Comparison of ENCODE assay signal across 14 mouse cellular contexts in the genomic region with DNA sequence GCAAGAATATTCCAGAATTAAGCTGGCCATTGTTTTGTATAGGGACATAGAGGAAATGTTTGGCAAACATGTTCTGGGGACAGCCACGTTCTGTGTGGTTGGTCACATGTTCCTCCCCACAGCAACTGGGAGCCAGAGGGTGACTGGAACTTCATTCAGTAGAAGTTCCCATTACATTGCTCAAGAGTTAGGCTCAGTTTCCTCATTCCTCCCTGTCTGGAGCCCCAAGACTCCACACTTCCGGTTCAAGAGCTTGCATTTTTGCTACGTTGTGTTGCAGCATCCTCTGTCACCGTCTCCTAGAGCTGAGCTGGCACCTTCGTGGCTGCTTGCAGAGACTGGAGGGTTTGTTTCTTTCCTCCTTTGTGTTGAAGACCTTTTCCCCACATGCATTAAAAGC. TPM values are rescaled to one million over a fixed set of nuclear protein-coding genes. Genes with fewer than 3 reads are reported as not detected.
DNase-seq lines count a peak whose midpoint lies in the region; ATAC-seq and TF ChIP-seq lines count a peak whose summit lies in the region.
"Had no signal": no experiment of that assay in that cellular context is flagged by ENCODE, and none has a peak within 500 bp of the region (broad histone marks: within the 10 kb centered on the region; RNA-seq: fewer than 3 reads in every experiment).

No protein-coding gene starts in this region.

- DNase-seq in liver: peak; percentile 13
- DNase-seq in liver, embryonic 11.5 days (ENCODE audit: low spot score): no peak
- DNase-seq in c-Kit-positive CD71-negative TER-119-negative erythroid progenitor cells, embryonic 14.5 days (ENCODE audit: low read depth): peak; percentile 20
- no peak for DNase-seq in natural killer cell, adult 2 months (ENCODE audit: low spot score in 2 of 2)
- no peak for DNase-seq in left cerebral cortex, adult 2 months (ENCODE audit: extremely low spot score in 1 of 2, low spot score in 2 of 2)
- DNase-seq: cerebellum, adult 9-11 months; thymus, postnatal 4 days had no signal

- no peak overlapping the region for H3K4me3 ChIP-seq in liver, embryonic 11.5 days (ENCODE audit: low read depth, low read length)
- H3K4me3 ChIP-seq in liver, embryonic 16.5 days (ENCODE audit: low read depth, low read length): no peak overlapping the region
- no peak overlapping the region for H3K4me3 ChIP-seq in myocyte
- no peak overlapping the region for H3K4me3 ChIP-seq in left cerebral cortex, adult 2 months
- H3K4me3 ChIP-seq: forebrain, embryonic 15.5 days; heart, adult 2 months; hindbrain, embryonic 15.5 days; kidney, embryonic 15.5 days; lung, embryonic 15.5 days had no signal

- no peaks in the 10 kb centered on the region for H3K9me3 ChIP-seq in liver, embryonic 11.5 days (ENCODE audit: control insufficient read depth, low read length)
- no peaks in the 10 kb centered on the region for H3K9me3 ChIP-seq in liver, embryonic 16.5 days (replicated peaks; ENCODE audit: control insufficient read depth, low read length)
- H3K9me3 ChIP-seq: forebrain, embryonic 15.5 days; hindbrain, embryonic 15.5 days; kidney, embryonic 15.5 days; lung, embryonic 15.5 days had no signal

- H3ac ChIP-seq in myocyte (ENCODE audit: control insufficient read depth, insufficient read length): no peak overlapping the region

- TF ChIP-seq POLR2A in myocyte (IDR thresholded peaks at IDR 0.05; ENCODE audit: insufficient read length, low read depth): no peak

- no peak for TF ChIP-seq CTCF in left cerebral cortex, adult 2 months (IDR thresholded peaks at IDR 0.05)

- 64% methylated on average over 5 of the region's 5 CpGs for WGBS in liver, embryonic 11.5 days
- 26% methylated on average over 5 of the region's 5 CpGs for WGBS in liver, embryonic 16.5 days (ENCODE audit: insufficient replicate concordance)

- H3K79me2 ChIP-seq in myocyte (ENCODE audit: control insufficient read depth, insufficient read depth): no peaks in the 10 kb centered on the region

- intact Hi-C loops in left cerebral cortex, adult 2 months (cut with DNase I): no loop called here

- H3K9ac ChIP-seq in liver, embryonic 11.5 days (ENCODE audit: low read depth, low read length): no peak overlapping the region
- H3K9ac ChIP-seq in liver, embryonic 16.5 days (ENCODE audit: low read depth, low read length): no peak overlapping the region
- H3K9ac ChIP-seq: forebrain, embryonic 15.5 days; hindbrain, embryonic 15.5 days; kidney, embryonic 15.5 days; lung, embryonic 15.5 days had no signal

- H3K27me3 ChIP-seq in liver, embryonic 11.5 days (replicated peaks; ENCODE audit: control insufficient read depth, insufficient read depth, low read length): no peaks in the 10 kb centered on the region
- no peaks in the 10 kb centered on the region for H3K27me3 ChIP-seq in liver, embryonic 16.5 days (ENCODE audit: control insufficient read depth, insufficient read depth, low read depth, low read length)
- no peaks in the 10 kb centered on the region for H3K27me3 ChIP-seq in myocyte (ENCODE audit: control insufficient read depth, insufficient read depth, insufficient read length)
- H3K27me3 ChIP-seq: forebrain, embryonic 15.5 days; hindbrain, embryonic 15.5 days; kidney, embryonic 15.5 days; lung, embryonic 15.5 days had no signal

- no peaks in the 10 kb centered on the region for H3K4me1 ChIP-seq in liver, embryonic 11.5 days (replicated peaks; ENCODE audit: control insufficient read depth, insufficient read depth, low read length)
- no peaks in the 10 kb centered on the region for H3K4me1 ChIP-seq in liver, embryonic 16.5 days (ENCODE audit: control insufficient read depth, low read depth, low read length)
- H3K4me1 ChIP-seq: forebrain, embryonic 15.5 days; hindbrain, embryonic 15.5 days; kidney, embryonic 15.5 days; lung, embryonic 15.5 days had no signal

- no peak overlapping the region for H3K4me2 ChIP-seq in liver, embryonic 11.5 days
- H3K4me2 ChIP-seq in liver, embryonic 16.5 days (ENCODE audit: low read depth, low read length): no peak overlapping the region
- no peak overlapping the region for H3K4me2 ChIP-seq in myocyte (ENCODE audit: low read depth)
- H3K4me2 ChIP-seq: forebrain, embryonic 15.5 days; hindbrain, embryonic 15.5 days; kidney, embryonic 15.5 days; lung, embryonic 15.5 days had no signal

- no peaks in the 10 kb centered on the region for H3K36me3 ChIP-seq in liver, embryonic 11.5 days (ENCODE audit: control insufficient read depth, insufficient read depth, low read length)
- no peaks in the 10 kb centered on the region for H3K36me3 ChIP-seq in liver, embryonic 16.5 days (ENCODE audit: control insufficient read depth, insufficient read depth)
- no peaks in the 10 kb centered on the region for H3K36me3 ChIP-seq in myocyte (ENCODE audit: control insufficient read depth, insufficient read depth)
- H3K36me3 ChIP-seq: forebrain, embryonic 15.5 days; hindbrain, embryonic 15.5 days; kidney, embryonic 15.5 days; lung, embryonic 15.5 days had no signal

- H3K27ac ChIP-seq in liver, embryonic 11.5 days (ENCODE audit: low read depth, low read length): no peak overlapping the region
- peak overlapping the region; percentile 35; the same call in 1 of the 2 replicates for H3K27ac ChIP-seq in liver, embryonic 16.5 days (ENCODE audit: low read length)
- no peak overlapping the region for H3K27ac ChIP-seq in left cerebral cortex, adult 2 months
- H3K27ac ChIP-seq: forebrain, embryonic 15.5 days; heart, adult 2 months; hindbrain, embryonic 15.5 days; kidney, embryonic 15.5 days; lung, embryonic 15.5 days had no signal

- no peak; the same call in 1 of the 2 replicates for ATAC-seq in liver, embryonic 11.5 days (replicated peaks; ENCODE audit: low FRiP score)
- peak; percentile 86 for ATAC-seq in liver, embryonic 16.5 days (ENCODE audit: low read depth)
- ATAC-seq: forebrain, embryonic 15.5 days had no signal

TF ChIP-seq in myocyte, 11 proteins besides CTCF, POLR2A, EP300 and RAD21:
- TF ChIP-seq CEBPB (IDR thresholded peaks at IDR 0.05; ENCODE audit: insufficient read depth, poor library complexity, severe bottlenecking) (0 out of 2 replicates have a peak, but pooled peaks have one; percentile 32), MYOG (IDR thresholded peaks at IDR 0.05; ENCODE audit: control insufficient read depth in 1 of 3, insufficient read depth in 1 of 3, insufficient read length in 2 of 3, low read depth in 2 of 3) (no peak), REST (IDR thresholded peaks at IDR 0.05; ENCODE audit: insufficient read depth, insufficient read length) (no peak), SRF (IDR thresholded peaks at IDR 0.05; ENCODE audit: control insufficient read depth, insufficient read length, low read depth) (no peak)

RNA-seq across cellular contexts. Expression of a gene that starts 15.1 kb away (rescaled TPM):
- 0.32 and 0.67 TPM in 2 replicates for polyA plus RNA-seq in liver, embryonic 11.5 days (2014; fragmentation: Nextera tagmentation; extraction: Ambion mirVana)
- polyA plus RNA-seq in liver, embryonic 16.5 days (2015; fragmentation: Nextera tagmentation; extraction: Ambion mirVana): 0.53 and 0.54 TPM in 2 replicates
- not detected for polyA plus RNA-seq in myocyte (2012; fragmentation: generic; extraction: Trizol)
- under 1 TPM; 0.32 to 0.56 TPM for total RNA-seq in left cerebral cortex, adult 2 months (2021)

Comparison
In these comparisons a context has a peak if more than half of its experiments do, and no peak if none do; other contexts are left out.
1. DNase-seq: peak in liver (single experiment) and c-Kit-positive CD71-negative TER-119-negative erythroid progenitor cells, embryonic 14.5 days (single experiment); none in liver, embryonic 11.5 days (single experiment), natural killer cell, adult 2 months (0 of 2) and left cerebral cortex, adult 2 months (0 of 2).